Mouse (Mus musculus): ENCODE results near the gene 1700020D05Rik.

The 1700020D05Rik gene

DNA sequence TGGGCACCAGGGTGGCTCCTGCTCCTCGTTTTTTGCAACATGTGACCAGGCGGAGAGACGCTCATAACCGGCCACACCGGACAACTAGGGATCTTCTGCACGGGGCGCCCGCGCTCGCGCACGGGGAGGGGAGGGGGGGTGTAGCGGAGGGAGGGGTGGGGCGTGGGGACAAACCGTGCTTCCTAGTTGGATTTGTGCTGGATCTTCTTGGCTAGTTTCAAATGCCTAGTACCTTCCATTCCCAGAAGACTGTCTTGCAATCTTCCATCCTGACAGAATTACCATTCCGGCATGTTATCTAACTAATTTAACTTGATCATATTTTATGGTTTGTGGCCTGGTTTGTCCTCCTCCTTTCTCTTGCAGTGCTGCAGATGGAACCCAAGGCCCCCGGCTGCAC is at the start of gene 1700020D05Rik:
TSS of gene 1700020D05Rik (minus strand) at position 101 of the 400 bp plus-strand sequence.
- no peak for DNase-seq (ENCODE audit: low spot score in 2 of 2)

DNA sequence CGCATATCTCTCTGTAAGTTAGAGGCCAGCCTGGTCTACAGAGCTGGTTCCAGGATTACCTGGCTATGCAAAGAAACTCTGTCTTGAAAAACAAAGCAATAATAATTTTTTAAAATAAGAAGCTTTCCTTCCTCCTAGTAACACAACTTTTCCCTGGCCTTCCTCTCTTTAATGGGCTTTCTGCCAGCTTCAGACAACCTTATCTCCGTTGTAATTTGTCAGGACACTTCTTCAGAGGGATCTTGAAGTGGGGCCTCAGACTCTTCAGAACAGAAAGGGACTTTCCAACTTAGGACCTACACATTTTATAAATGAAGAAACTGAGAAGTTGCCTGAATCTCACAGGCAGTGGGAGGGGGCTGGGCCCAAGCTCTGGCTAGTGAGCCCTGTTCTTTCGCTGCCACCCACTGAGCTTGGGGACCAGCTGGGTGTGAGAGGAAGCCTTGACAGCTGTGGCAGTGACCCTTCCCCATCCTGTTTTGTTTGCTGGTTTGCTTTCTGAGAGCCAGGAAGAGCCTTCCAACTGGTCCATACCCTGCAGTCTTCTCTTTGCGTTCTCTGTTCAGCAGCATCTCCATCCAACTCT is 44.0 kb upstream of the 1700020D05Rik start:
- DNase-seq (ENCODE audit: low spot score in 2 of 2), result no peak

DNA sequence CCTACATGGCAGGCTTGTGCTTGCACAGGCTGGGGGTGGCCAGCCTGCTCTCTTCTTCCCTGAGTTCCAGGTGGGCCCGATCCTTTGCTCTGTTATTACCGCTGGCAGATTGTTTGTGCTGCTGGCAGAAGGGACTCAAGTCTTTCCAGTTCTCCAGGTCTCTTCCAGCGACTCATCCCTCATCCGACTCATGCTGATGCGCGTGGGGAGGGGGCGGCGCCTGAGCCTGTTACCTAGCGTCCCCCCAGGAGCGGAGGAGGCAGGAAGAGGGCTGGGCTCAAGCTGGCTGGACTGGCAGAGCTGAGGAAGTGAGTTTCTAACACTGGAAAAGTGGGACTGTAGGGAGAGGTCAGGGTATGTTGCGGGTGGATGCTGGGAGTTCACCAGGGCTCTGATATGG is 40.4 kb upstream of the 1700020D05Rik start:
- no peak for DNase-seq (ENCODE audit: low spot score in 2 of 2)

DNA sequence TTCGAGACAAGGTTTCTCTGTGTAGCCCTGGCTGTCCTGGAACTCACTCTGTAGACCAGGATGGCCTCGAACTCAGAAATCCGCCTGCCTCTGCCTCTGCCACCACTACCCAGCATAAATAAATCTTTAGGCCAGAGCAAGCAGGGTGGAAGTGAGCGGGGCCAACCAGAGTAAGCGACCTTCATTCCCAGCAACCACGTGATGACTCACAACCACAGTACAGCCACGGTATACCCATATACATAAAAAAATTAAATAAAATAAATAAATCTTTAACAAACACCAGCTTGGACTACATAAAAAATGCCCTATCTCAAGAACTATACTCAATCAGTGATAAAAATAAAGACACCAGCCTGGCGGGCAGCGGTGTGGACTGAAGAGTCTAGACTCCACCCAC is 39.8 kb upstream of the 1700020D05Rik start:
- no peak for DNase-seq (ENCODE audit: low spot score in 2 of 2)

DNA sequence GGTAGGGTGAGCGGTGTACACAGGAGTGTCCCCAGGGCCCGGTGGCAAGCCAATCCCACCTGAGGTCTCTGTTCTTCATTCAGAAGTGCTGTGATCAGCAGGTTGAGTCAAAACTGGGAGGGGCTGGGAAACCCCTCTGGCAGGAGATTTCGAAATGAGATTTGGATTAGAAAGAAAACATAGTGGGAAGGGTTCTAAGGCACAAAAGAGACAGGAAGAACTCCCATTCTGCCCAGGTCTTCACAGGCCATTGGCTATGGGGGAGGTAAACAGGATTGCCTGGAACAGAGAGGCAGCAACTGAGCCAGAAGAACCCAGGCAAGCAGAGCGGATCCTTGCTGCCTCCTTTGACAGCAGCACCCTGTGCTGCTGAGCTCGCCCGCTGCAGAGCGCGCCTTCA is 35.2 kb upstream of the 1700020D05Rik start:
- DNase-seq (ENCODE audit: low spot score in 2 of 2), result no peak

DNA sequence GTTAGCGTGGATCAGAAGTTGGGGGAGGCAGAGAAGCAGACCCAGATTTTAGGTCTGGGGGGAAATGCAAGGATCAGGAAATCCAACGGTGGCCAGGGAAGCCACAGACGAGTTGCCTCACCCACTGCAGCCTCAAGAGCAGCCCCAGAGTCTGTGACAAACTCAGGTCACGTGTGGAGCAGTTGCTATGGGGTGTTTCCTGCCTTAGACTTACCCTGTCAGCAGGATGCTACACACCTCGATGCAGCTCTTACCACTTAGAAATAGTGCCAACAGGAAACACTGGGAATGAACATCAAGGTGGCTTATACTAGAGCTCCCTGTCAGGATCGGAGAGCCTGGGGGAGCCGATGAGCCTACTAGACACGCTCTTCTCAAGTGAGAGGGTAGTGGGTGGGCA is 28.9 kb upstream of the 1700020D05Rik start:
- no peak for DNase-seq (ENCODE audit: low spot score in 2 of 2)

DNA sequence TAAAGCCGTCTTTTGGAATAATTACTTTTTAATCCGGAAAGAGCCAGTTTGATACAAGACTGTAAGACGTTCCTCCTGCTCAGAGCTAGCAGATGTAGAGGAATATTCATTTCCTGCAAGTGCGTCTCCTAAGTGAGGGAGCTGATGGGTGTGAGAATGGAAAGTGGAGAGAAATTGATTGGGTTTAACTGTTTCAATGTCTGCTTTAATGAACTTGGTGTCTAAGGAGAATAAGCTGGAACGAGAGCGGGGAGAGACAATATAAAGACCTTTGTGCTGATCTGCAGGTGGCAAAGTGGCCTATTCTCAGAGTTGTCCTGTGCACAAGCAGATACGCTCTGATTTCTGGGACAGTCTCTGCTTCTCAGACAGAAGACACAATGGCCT is 26.5 kb upstream of the 1700020D05Rik start:
- no peak for DNase-seq (ENCODE audit: low spot score in 2 of 2)

DNA sequence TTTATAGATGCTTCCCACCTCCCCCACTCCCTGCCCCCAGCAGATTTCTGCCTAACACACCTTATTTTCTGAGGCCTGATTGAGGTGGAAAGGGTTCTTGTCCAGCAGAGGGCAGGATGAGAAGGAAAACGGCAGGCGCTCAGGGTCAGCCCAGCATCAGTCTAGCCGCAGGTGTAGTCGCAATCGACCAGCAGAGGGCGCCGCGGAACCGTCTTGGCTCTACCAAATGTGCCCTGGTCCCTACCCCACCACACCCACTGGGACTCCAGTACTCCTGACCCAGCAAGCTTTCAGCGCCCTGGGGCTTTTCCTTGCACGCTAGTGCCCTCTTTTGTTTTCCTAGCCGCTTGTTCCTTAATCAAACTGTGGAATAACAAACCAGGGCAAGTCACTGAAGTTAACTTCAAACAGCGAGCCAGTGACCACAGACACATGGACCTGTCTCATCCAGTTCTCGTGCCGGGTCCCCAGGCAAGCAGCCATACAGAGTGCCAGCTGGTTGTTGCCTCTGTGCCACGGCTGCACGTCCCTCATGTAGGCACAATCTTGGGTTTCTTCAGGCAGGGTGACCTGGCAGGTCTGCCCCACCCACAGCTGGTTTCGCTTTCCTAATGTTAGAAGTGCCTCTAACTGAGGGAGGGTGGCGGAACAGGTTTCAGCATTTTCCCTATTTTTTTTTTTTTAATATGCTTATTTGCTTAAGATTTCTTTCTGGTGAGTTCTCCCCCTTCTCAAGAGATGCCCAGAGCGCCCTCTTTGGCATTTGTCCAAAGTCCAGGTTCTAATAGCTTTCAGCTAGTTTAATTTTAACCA is 25.9 kb upstream of the 1700020D05Rik start:
- peak; percentile 93 to 94 for DNase-seq (ENCODE audit: low spot score in 2 of 2)

DNA sequence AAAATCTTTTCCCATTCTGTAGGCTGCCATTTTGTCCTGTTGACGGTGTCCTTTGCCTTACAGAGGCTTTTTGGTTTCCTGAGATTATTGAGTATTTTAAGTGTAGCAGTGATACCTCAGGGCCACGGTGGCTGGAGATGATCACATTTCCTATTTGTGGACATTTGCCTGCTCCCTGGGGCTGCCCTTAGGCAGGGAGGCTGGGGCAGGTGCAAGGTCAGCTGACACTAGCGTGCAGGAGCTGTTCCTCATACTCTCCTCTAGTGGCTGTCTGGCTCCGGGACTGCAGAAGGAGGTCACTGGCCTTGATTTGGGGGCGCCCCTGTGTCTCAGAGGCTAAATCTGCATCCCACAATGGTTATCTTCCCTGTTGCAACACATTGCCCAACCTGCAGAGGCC is 21.6 kb upstream of the 1700020D05Rik start:
- DNase-seq (ENCODE audit: low spot score in 2 of 2), result no peak

DNA sequence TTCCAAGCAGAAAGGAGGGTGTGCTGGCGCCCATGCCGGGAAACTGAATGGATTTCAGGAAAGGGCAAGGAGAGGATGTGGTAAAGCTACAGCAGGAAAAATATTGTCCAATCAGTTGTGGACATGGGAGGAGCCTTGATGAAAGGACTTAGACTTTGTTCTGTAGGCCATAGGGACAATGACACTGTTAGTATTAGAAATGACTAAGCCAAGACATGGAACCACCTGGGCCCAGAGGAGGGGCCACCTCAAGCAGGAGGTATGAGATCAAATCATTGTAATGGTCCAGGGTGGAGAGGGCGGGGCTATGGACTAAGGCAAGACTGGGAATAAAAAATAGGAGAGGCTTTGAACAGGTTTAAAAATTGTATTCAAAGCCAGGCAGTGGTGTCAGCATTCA is 15.1 kb upstream of the 1700020D05Rik start:
- no peak for DNase-seq (ENCODE audit: low spot score in 2 of 2)

DNA sequence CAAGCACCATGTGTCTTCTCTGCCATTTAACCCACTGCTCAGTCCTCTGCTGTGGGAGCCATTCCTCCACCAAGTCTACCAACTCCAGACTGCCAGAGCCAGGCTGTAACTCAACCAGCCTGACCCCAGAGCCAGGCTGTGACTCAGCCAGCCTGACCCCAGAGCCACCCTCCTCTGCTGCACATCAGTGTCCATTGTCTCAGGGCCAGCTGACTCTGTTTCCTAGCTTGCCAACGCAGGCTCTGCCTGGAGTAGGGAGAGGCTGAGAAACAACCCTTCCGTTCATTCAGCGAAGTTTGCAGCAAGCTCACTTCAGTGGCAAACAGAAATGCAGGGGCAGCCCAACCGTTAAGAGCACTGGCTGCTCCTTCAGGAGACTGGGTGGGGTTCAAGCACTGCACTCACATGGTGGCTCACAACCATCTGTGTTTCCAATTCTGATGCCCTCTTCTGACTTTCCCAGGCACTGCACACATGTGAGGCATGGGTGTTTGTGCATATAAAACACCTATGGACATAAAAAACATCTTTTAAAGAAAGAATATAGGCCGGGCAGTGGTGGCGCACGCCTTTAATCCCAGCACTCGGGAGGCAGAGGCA is 13.4 kb upstream of the 1700020D05Rik start:
- DNase-seq (ENCODE audit: low spot score in 2 of 2), result no peak

DNA sequence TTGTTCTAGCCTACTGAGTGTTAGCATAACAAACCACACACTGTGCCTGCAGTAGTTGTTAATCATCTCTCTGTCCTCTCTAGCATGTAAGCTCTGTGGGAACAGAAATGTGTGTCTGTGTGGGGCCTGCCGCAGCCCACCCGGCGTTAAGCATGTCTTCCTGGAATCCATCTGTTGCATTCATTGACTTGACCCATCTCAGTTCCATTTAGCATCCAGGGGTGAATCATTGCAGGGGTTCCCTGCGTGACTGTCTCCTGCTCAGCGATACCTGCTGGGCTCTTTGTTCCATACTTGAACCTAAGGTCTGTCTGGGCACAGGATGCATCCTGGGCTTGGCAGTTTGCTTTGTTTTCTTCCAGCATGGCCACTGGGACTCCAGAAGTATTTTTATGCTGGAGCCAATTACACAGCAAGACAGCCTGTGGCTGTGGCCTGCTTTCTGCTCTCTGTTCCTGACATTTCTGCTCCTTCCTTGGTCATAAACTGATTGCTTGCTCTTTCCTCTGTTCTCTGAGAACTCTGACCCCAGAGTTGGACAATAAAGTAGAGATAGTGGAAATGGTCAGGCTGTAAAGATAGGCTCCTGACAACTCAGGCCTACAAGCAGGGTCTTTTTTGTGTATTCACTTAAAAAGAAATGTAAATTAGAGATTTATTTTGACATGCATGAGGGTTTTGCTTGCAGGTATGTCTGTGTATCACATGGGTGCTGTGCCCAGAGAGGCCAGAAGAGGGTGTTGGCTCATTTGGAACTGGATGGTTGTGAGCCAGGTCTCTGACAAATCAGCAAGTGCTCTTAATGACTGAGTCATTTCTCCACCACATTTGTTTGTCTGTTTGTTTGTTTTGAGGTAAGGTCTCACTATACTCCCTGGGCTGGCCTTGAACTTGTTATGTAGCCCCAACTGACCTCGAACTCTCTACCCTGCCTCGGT is 12.5 kb upstream of the 1700020D05Rik start:
- no peak for DNase-seq (ENCODE audit: low spot score in 2 of 2)

DNA sequence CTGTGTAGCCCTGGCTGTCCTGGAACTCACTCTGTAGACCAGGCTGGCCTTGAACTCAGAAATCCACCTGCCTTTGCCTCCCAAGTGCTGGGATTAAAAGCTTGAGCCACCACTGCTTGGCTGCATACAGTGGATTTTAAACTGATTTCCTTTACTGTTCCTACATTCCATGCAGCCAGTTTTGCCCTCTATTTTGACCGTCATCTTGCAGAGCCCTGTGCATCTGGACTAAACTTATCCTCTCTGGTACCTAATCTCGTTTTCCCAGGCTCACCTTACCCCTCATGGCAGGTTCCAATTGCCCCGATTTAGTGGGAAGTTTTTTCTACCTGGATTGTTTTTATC is 9.4 kb upstream of the 1700020D05Rik start:
- no peak for DNase-seq (ENCODE audit: low spot score in 2 of 2)

DNA sequence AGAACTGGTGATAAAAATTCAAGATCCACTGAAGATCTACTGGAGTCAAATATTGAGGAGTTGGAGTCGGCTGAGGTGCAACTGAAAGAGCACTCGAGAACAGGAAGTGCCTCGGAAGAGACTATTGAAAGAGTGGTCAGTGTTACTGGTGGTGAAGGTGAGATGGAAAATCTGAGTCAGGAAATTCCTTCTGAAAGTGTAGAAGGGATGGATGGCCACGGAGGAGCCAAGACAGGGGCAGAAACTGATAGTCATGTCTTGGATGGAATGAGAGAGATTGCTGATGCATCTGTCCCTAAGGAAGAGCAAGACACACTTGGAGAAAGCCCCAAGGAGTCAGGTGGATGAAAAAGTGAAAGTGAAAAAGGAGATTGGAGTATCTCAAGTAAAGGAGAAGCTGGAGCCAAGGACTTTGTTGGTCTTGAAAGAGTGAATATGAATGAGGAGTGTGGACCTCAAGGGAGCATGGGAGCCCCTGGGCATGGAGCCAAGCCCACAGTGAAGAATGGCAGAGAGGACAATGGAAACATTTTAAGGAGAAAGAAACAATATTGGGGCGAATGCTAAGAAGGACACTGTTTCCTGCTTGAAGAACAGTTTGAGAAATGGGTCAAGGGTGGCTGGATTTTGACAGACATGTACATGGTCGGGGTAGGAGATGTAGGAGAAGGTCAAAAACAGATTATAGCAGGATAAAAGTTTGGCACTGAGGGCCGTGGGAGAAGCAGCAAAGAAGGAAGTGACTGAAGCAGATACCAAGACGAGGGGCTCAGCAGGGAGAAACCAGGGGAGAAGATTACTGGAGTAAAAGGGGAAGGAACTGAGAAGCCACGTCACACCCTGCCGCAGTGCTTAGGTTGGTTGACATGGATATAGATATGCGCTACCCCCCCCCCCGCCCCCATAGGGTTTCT is 8.8 kb upstream of the 1700020D05Rik start:
- DNase-seq (ENCODE audit: low spot score in 2 of 2), result peak; percentile 21 to 32

DNA sequence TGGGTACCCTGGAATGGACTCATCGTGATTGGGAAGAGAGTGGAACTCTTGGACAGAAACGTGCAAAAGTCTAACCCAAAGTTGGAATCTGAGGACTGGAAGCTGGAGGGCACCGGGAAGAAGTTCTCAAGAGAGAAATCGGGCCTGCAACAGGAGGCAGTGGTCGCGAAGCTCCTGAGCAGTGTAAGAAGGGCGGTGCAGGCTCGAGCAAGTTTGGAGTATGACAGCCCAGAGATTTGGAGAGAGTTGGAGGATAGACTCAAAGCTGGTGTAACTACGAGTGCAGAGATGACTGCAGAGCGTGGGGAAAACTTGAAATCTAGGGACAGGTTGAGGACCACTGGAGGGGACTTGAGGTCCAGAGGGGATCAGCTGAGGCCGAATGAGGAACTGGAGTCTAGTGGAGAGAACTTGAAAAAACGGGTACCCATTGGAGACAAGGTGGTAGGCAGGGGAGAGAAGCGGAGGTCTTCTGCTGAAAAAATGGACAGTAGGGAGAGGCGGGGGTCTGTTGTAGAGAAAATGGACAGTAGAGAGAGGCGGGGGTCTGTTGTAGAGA is 7.6 kb upstream of the 1700020D05Rik start:
- no peak for DNase-seq (ENCODE audit: low spot score in 2 of 2)

DNA sequence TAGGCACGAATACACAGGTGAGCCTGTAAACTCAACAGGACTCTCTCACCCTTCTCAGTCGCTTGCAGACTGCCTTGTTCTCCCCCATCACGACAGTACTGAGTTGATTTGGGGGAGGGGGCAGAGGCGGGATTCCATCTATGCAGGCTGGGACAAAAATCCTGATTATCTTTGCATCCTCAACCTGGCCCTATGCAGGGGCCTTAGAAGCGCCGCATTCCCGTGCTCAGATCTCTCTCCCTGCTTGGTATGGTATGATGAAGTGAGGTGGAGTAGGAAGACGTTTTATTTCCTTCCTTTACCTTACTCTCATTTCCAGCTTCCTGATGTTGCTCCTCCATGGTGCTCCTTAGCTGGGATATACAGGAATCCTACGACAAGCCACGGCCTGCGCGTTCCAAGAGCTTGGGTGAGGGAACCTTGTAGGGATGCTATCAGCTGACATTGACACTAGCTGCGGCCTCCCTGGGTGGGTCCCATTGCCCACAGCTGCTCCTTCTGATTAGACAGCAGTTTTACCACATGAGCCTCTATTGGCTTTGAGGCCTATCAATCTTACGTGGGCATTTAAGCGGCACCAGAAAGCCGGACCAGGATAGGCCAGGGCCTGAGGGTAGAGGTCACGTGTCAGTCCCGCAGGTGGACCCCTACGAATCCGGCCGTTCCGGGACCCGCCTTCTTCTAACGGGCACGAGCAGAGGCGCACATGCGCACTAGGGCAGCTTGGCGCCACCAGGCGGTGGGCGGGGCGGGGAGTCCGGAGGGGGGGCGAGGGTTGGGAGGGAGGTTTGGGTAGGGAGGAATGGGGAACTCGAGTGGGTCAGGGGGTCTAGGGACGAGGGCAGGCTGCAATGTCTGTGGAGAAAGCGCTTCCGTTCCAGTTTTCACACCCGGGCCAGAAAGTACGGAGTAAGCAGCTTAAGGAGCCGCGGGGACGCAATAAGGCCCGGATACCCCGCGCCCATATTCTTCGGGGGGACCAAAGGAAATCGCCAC is 6.7 kb upstream of the 1700020D05Rik start, which contains the start of gene Snx32:
TSS of gene Snx32 (minus strand) at position 508 of the 996 bp plus-strand sequence.
- peak; percentile 96 to 97 for DNase-seq (ENCODE audit: low spot score in 2 of 2)

DNA sequence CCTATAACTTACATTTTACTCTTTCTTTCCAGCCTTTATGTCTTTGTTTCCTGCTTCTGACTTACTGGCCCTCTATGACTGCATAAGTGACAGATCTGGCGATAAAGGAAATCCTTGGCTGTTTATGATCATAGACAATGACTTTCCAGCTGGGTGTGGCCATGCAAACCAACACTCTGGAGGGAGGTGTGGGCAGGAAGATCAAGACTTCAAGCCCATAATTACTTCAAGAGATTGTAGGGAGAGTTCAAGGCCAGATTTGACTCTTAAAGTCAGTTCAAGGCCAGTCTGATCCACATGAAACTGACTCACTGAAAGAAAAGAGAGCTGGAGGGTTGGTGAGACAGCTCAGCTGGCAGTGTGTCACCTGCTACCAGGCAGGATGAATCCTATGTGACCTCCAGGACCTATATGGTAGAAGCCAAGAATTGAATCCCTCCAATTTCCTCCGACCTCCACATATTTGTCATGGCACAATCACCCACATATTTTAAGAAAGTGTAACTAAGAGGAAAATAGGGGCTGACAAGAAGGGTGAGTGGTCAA is 3.2 kb downstream of the 1700020D05Rik start:
- DNase-seq (ENCODE audit: low spot score in 2 of 2), result no peak

DNA sequence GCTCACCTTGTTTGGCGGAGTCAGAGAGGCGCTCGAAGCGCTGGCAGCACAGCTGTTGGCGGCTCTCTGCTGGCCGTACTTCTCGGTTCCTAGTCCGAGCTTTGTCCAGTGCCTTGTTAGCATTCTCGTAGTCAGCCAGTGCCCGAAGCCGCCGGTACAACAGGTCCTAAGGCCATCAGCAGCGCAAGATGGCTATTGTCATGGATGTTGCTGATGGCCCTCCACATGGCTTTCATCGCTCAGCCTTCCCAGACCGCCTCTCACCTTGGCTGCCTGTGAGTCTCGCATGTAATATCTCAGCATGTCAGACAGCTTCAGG is 7.6 kb downstream of the 1700020D05Rik start:
- no peak for DNase-seq (ENCODE audit: low spot score in 2 of 2)

DNA sequence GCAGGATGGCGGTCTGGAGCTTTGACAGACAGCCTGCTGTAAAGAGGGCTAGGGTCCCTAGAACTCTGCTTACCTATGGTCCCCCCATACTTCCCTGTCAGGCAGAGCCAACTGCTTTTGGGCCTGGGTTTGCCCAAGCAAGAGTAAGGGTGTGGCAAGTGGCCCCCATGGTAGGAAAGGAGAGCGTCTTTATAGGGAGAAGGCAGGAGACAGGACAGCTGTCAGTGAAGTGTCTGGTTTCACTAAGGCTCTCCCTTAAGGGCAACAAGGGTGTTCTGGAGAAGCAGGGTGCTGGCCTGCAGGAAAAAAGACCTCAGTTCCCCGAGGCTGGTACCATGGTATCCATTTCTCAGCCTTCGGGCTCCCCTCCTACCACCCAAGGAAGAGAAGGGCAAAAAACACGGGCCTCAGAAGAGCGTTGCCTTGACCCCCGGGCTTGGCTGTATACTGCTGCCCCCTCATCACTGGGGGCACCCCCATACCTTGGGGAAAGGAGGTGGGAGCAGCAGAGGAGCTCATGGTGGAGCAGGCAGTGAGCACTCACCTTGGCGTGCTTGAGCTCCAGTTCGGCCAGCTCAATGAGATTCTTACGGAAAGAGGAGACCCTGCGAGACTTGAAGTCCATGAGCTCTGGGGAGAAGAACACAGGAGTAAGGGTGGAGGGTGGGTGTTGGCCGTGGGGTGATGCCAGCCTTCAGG is 8.1 kb downstream of the 1700020D05Rik start:
- DNase-seq (ENCODE audit: low spot score in 2 of 2), result no peak

All from natural killer cell, adult 2 months (primary cell).